ENCODE assay signal across 9 mouse cellular contexts in the genomic region with DNA sequence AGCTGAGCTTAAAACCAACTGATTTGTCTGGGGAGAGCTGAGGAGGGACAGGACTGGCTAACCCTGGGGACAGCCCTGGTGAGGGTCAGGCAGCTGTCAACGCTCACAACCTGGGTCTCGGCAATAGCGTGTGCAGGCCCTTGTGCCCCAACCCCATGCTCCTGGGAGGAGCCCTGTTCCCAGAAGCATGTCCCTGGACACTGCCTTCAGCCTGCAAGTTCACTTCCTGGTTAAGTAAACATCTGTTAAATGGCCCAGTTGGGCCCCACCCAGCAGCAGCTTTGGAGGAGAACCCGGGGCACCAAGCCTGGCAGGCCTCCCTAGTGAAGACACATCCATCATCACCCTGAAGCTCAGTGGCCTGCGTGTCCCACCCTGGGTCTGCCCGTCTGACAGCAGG. TPM values are rescaled to one million over a fixed set of nuclear protein-coding genes. Genes with fewer than 3 reads are reported as not detected.
DNase-seq lines count a peak whose midpoint lies in the region; ATAC-seq lines count a peak whose summit lies in the region.
"Had no signal": no experiment of that assay in that cellular context is flagged by ENCODE, and none has a peak within 500 bp of the region (broad histone marks: within the 10 kb centered on the region; RNA-seq: fewer than 3 reads in every experiment).

No protein-coding gene starts in this region.

- DNase-seq in midbrain, embryonic 10.5 days (ENCODE audit: low spot score), result no peak
- DNase-seq in midbrain, embryonic 11.5 days (ENCODE audit: low spot score, missing footprints), result no peak
- peak; percentile 92 for DNase-seq in lung, postnatal 36 days
- DNase-seq in layer of hippocampus, postnatal 10 days (ENCODE audit: low spot score in 2 of 2), result no peak
- no peak for DNase-seq in cerebellum, adult 8-10 months

- H3K27ac ChIP-seq in midbrain, embryonic 10.5 days (replicated peaks), result 0 out of 2 replicates have a peak overlapping the region, but pooled peaks have one; percentile 19
- H3K27ac ChIP-seq in midbrain, embryonic 11.5 days (ENCODE audit: low read depth, low read length), result no peak overlapping the region
- no peak overlapping the region for H3K27ac ChIP-seq in heart, embryonic 13.5 days (replicated peaks)
- no peak overlapping the region for H3K27ac ChIP-seq in kidney, embryonic 16.5 days (ENCODE audit: low read length)
- H3K27ac ChIP-seq in hindbrain, embryonic 12.5 days, result no peak overlapping the region

- no peaks in the 10 kb centered on the region for H3K36me3 ChIP-seq in midbrain, embryonic 10.5 days
- H3K36me3 ChIP-seq in midbrain, embryonic 11.5 days (ENCODE audit: control insufficient read depth, insufficient read depth, low read length), result no peaks in the 10 kb centered on the region
- H3K36me3 ChIP-seq in heart, embryonic 13.5 days, result no peaks in the 10 kb centered on the region
- H3K36me3 ChIP-seq in kidney, embryonic 16.5 days (ENCODE audit: insufficient read depth, low read length), result no peaks in the 10 kb centered on the region
- no peaks in the 10 kb centered on the region for H3K36me3 ChIP-seq in hindbrain, embryonic 12.5 days

- ATAC-seq in midbrain, embryonic 11.5 days (ENCODE audit: low FRiP score), result no peak
- no peak for ATAC-seq in heart, embryonic 13.5 days (ENCODE audit: extremely low read depth, insufficient number of reproducible peaks, low FRiP score, low TSS enrichment)
- peak; percentile 78 for ATAC-seq in kidney, embryonic 16.5 days (ENCODE audit: low FRiP score, low TSS enrichment)
- no peak for ATAC-seq in hindbrain, embryonic 12.5 days (ENCODE audit: low FRiP score)

- no peaks in the 10 kb centered on the region for H3K27me3 ChIP-seq in midbrain, embryonic 10.5 days (ENCODE audit: low read depth, poor library complexity, severe bottlenecking)
- H3K27me3 ChIP-seq in midbrain, embryonic 11.5 days (ENCODE audit: control insufficient read depth, insufficient read depth, low read length), result no peaks in the 10 kb centered on the region
- 0 out of 2 replicates have a peak, but pooled peaks cover 11% of the 10 kb centered on the region for H3K27me3 ChIP-seq in heart, embryonic 13.5 days (replicated peaks)
- no peaks in the 10 kb centered on the region for H3K27me3 ChIP-seq in kidney, embryonic 16.5 days (ENCODE audit: insufficient read depth, low read length)
- H3K27me3 ChIP-seq in hindbrain, embryonic 12.5 days, result no peaks in the 10 kb centered on the region

- no peak overlapping the region for H3K9ac ChIP-seq in midbrain, embryonic 11.5 days (ENCODE audit: low read length)
- H3K9ac ChIP-seq in heart, embryonic 13.5 days, result 0 out of 2 replicates have a peak overlapping the region, but pooled peaks have one; percentile 44
- no peak overlapping the region for H3K9ac ChIP-seq in kidney, embryonic 16.5 days (replicated peaks; ENCODE audit: low read length)
- H3K9ac ChIP-seq in hindbrain, embryonic 12.5 days, result no peak overlapping the region

- H3K4me2 ChIP-seq in midbrain, embryonic 11.5 days, result no peak overlapping the region
- no peak overlapping the region for H3K4me2 ChIP-seq in heart, embryonic 13.5 days
- H3K4me2 ChIP-seq in kidney, embryonic 16.5 days (replicated peaks; ENCODE audit: low read depth, low read length), result no peak overlapping the region
- H3K4me2 ChIP-seq in hindbrain, embryonic 12.5 days (replicated peaks), result no peak overlapping the region

- 78% methylated on average over 6 of the region's 6 CpGs for WGBS in midbrain, embryonic 10.5 days
- 82% methylated on average over 6 of the region's 6 CpGs for WGBS in midbrain, embryonic 11.5 days
- WGBS in heart, embryonic 13.5 days, result 25% methylated on average over 6 of the region's 6 CpGs
- WGBS in kidney, embryonic 16.5 days, result 15% methylated on average over 6 of the region's 6 CpGs
- 57% methylated on average over 6 of the region's 6 CpGs for WGBS in hindbrain, embryonic 12.5 days

- no peak overlapping the region for H3K4me3 ChIP-seq in midbrain, embryonic 10.5 days
- H3K4me3 ChIP-seq in midbrain, embryonic 11.5 days (ENCODE audit: low read depth, low read length), result no peak overlapping the region
- no peak overlapping the region for H3K4me3 ChIP-seq in heart, embryonic 13.5 days
- no peak overlapping the region for H3K4me3 ChIP-seq in kidney, embryonic 16.5 days (ENCODE audit: low read length)
- no peak overlapping the region for H3K4me3 ChIP-seq in hindbrain, embryonic 12.5 days
- H3K4me3 ChIP-seq: megakaryocyte, embryonic 14.5 days had no signal

- H3K9me3 ChIP-seq in midbrain, embryonic 10.5 days (replicated peaks), result no peaks in the 10 kb centered on the region
- no peaks in the 10 kb centered on the region for H3K9me3 ChIP-seq in midbrain, embryonic 11.5 days (ENCODE audit: control insufficient read depth, low read length)
- H3K9me3 ChIP-seq in heart, embryonic 13.5 days, result no peaks in the 10 kb centered on the region
- no peaks in the 10 kb centered on the region for H3K9me3 ChIP-seq in kidney, embryonic 16.5 days (ENCODE audit: low read length)
- no peaks in the 10 kb centered on the region for H3K9me3 ChIP-seq in hindbrain, embryonic 12.5 days (replicated peaks)

- H3K4me1 ChIP-seq in midbrain, embryonic 10.5 days, result peaks cover 10% of the 10 kb centered on the region; the same call in 1 of the 2 replicates
- H3K4me1 ChIP-seq in midbrain, embryonic 11.5 days (ENCODE audit: control insufficient read depth, insufficient read depth, low read length), result no peaks in the 10 kb centered on the region
- peaks cover 32% of the 10 kb centered on the region for H3K4me1 ChIP-seq in heart, embryonic 13.5 days
- peaks cover 10% of the 10 kb centered on the region for H3K4me1 ChIP-seq in kidney, embryonic 16.5 days (ENCODE audit: insufficient read depth, low read length)
- peaks cover 4% of the 10 kb centered on the region; the same call in 1 of the 2 replicates for H3K4me1 ChIP-seq in hindbrain, embryonic 12.5 days

RNA-seq across cellular contexts. Expression of gene Fgd5, which starts 56.0 kb away (rescaled TPM):
- 5.1 and 5.6 TPM in 2 replicates for polyA plus RNA-seq in midbrain, embryonic 10.5 days (2016; fragmentation: Nextera tagmentation; extraction: Ambion mirVana)
- polyA plus RNA-seq in midbrain, embryonic 11.5 days (2014; fragmentation: Nextera tagmentation; extraction: Ambion mirVana), result 3.5 and 4.0 TPM in 2 replicates
- polyA plus RNA-seq in heart, embryonic 13.5 days (2015; fragmentation: Nextera tagmentation; extraction: Ambion mirVana), result 11.4 and 12.0 TPM in 2 replicates
- polyA plus RNA-seq in kidney, embryonic 16.5 days (2015; fragmentation: Nextera tagmentation; extraction: Ambion mirVana), result 20.8 and 22.9 TPM in 2 replicates
- 1 to 10 TPM; 9.0 to 9.6 TPM for total RNA-seq in layer of hippocampus, postnatal 10 days (2021)
- 13.3 and 13.7 TPM in 2 replicates for polyA plus RNA-seq in hindbrain, embryonic 12.5 days (2016; fragmentation: Nextera tagmentation; extraction: Ambion mirVana)

RNA-seq across cellular contexts. Expression of gene Nr2c2, which starts 56.5 kb away (rescaled TPM):
- 18.0 and 19.0 TPM in 2 replicates for polyA plus RNA-seq in midbrain, embryonic 10.5 days (2016; fragmentation: Nextera tagmentation; extraction: Ambion mirVana)
- polyA plus RNA-seq in midbrain, embryonic 11.5 days (2014; fragmentation: Nextera tagmentation; extraction: Ambion mirVana), result 20.0 and 20.4 TPM in 2 replicates
- polyA plus RNA-seq in heart, embryonic 13.5 days (2015; fragmentation: Nextera tagmentation; extraction: Ambion mirVana), result 10.2 and 10.3 TPM in 2 replicates
- 12.6 and 16.5 TPM in 2 replicates for polyA plus RNA-seq in kidney, embryonic 16.5 days (2015; fragmentation: Nextera tagmentation; extraction: Ambion mirVana)
- 10 to 100 TPM; 83.7 to 86.6 TPM for total RNA-seq in layer of hippocampus, postnatal 10 days (2021)
- 33.3 and 35.1 TPM in 2 replicates for polyA plus RNA-seq in hindbrain, embryonic 12.5 days (2016; fragmentation: Nextera tagmentation; extraction: Ambion mirVana)
